Mouse (Mus musculus) heart, postnatal 10 days (tissue): ENCODE results near the gene Bglap. TPM values are rescaled to one million over a fixed set of nuclear protein-coding genes. Genes with fewer than 3 reads are reported as not detected.
A peak's percentile ranks its signal among the peaks of the same experiment; 100 is the strongest.
"Not testable (repeated sequence)": the region's sequence is repeated elsewhere in the genome, so short reads cannot be mapped to it uniquely, and the experiment has no call there.

Source experiments
- DNase-seq, 2 experiments: peaks; one replicate each; pipeline ENCODE4 v3.0.0; 2021
- intact Hi-C: fragments of 180-260 bp; cut with DNase I; formaldehyde crosslinking; loops from one replicate; pipeline ENCODE4 v1.15.1; 2025
- total RNA-seq, 2 experiments: library from RNA; stranded (reverse); gene quantifications; 2 replicates each; pipeline ENCODE4 v1.2.3; 2021

Gene Bglap
- total RNA-seq, 2 experiments from 2014 or later, result not detected

DNA sequence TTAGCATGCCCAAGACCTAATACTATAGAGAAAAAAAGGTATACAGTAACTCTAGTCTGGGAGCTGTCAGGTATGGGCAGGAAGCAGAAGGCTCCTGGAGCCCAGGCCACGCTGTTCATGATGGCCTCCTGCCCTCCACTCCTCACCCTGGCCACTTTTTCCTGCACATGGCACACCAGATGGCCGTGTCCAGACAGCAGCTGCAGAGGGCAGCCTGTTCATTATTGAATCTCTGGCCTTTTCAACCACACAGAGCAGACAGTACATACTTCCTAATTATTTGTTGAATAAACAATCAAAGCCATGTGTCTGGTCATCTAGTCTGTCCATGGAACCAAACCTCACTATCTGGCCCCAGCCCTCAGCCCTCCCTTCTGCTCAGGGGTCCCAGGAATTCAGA lies 14.4 kb upstream of the Bglap start:
- no peak for DNase-seq
- intact Hi-C loops, result no loop called here

DNA sequence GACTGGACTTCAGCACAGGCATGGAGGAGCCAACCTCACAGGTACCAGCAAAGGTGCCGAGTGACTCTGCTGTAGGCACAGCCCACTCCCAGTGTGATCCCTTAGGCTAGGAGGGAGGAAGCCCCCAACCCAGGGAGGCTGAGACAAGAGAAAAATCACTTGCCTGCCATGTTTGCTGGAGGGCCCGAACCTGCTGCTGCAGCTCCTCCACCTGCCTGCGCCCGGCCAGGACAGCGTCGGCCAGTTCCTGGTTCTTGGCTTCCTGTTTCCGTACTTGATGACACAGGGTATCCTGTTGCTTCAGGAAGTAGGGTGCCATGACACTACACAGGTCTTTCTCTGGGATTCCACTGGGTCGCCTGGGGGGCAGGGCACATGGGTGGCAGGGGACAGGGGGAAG lies 11.5 kb upstream of the Bglap start:
- intact Hi-C loops, result no loop called here
- no peak for DNase-seq

GRCm38 (mm10) chr3:88395288-88395687 lies 11.0 kb upstream of the Bglap start:
- intact Hi-C loops, result no loop called here
- no peak for DNase-seq

DNA sequence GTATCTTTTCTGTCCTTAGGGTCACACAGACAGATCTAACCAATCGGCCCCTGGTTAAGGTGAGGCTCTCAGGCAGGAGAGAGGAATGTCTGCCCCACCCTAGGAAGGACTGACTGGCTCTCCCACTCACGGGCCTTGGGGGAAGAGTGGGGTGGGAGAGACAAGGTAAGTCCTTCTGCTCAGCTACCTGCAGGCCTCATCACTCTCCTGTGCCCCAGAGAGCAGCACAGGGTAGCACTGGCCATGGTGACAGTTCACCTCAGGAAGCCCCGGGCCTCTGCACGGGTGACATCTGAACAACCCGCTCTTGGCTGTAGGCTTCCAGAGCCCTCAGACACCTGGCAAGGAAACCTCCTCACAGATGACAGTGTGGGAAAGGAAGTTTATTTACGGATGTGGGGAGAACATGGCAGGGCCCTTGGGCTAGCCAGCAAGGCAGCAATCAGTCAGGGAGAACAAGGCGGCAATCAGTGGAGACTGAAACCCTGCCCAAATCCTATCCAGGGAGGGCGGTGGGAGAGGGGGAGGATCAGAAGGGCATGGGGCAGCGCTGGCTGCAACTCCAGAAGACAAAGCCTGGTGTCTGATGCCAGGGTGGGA lies 9.6 kb upstream of the Bglap start:
- intact Hi-C loops, result no loop called here
- DNase-seq, result no peak

- DNase-seq, intact Hi-C loops: not testable (repeated sequence)
These were observed 1.9 kb downstream of the Bglap start for GRCm38 (mm10) chr3:88382383-88382782.

GRCm38 (mm10) chr3:88381389-88382315 lies 2.6 kb downstream of the Bglap start:
- intact Hi-C loops, DNase-seq: not testable (repeated sequence)

- intact Hi-C loops, result not testable (repeated sequence)
These were observed 5.7 kb downstream of the Bglap start, which contains the start of gene Bglap2 for GRCm38 (mm10) chr3:88378599-88378998. Bglap2 (minus strand) TSS chr3:88378699.

DNA sequence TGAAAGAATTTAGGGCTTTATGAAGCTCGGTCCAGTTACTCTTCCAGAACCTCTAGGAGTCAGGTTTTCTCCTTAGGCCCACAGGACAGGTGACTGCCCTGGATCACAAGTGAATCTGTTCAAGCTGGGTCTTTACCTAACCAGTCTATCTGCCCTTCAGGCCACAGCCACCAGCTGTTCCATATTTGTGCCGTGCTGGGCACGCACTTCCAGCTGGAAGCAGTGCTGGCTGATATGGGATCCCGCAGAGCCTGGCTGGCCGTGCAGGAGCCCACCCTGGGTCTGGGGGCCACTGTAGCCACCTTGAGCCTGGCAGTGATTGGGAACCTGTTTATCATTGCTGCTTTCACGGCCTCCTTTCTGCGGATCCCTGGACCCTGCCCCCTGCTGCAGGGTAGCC lies 7.6 kb downstream of the Bglap start:
- DNase-seq, intact Hi-C loops: not testable (repeated sequence)

More at GRCm38 (mm10) chr3:88378599-88378998, 5.7 kb downstream of the Bglap start, which contains the start of gene Bglap2:
- not testable (repeated sequence) for DNase-seq

- intact Hi-C loops, DNase-seq: not testable (repeated sequence)
These were observed 8.3 kb downstream of the Bglap start for GRCm38 (mm10) chr3:88375750-88376626.

DNA sequence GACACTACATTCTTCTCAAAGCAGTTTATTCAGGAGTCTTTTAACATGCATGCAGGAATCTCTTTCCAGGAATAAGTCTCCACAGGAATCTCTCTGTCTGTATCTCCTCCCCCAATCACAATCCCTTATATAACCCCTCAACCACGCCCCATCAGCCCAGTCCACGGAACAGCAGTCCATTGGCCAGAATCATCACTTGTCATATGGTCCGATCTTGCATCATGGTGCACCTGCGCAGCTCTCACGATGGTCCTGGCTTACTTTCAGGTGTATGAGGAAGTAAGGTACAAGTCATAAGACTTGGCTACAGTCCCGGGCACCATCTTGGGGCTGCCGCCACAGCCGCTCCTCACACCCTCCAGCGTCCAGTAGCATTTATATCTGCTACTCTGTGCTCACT lies 11.6 kb downstream of the Bglap start, which contains the start of gene Bglap3:
Gene Bglap3, minus strand, starts transcription at position 101 of the 400 bp plus-strand sequence.
- intact Hi-C loops, DNase-seq: not testable (repeated sequence)

DNA sequence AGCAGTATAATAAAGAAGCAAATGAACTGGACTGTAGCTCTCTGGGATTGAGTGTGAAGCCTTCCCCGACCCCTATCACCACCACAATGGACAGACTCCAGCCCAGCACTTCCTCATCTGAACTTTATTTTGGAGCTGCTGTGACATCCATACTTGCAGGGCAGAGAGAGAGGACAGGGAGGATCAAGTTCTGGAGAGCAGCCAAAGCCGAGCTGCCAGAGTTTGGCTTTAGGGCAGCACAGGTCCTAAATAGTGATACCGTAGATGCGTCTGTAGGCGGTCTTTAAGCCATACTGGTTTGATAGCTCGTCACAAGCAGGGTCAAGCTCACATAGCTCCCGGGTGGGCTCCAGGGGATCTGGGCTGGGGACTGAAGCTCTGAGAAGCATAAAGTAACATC lies 15.8 kb downstream of the Bglap start:
- DNase-seq, intact Hi-C loops: not testable (repeated sequence)

GRCm38 (mm10) chr3:88367517-88367916 lies 16.7 kb downstream of the Bglap start:
- intact Hi-C loops, DNase-seq: not testable (repeated sequence)

DNA sequence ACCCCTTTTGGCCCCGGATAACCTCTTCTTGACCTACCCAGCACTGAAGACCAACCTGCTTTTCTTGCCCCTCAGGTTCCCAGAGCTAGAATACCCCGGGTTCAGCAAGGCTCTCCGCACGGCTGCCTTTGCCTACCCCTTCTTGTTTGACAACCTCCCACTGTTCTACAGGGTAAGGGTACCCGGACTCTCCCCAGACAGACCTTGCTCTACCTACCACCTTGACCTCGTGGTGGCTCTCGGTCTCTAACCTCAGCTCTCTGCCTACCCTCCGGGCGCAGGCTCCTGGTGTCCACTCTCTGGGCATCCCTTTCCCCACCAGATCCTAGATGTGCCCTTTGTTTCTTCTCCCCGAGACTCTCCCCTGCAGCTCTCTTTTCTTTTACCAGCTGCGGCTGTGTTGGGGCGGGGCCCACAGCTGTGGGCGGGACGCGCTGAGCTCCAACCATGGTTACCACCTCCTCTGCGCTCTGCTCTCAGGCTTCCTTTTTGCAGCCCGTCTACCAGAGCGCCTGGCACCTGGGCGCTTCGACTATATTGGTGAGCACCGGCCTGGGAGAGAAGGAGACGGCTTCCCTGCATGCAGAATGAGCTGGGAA lies 17.3 kb downstream of the Bglap start:
- intact Hi-C loops, result not testable (repeated sequence)

GRCm38 (mm10) chr3:88365705-88366361 lies 18.4 kb downstream of the Bglap start:
- intact Hi-C loops, result no loop called here
- no peak for DNase-seq

More for the DNA sequence above, 17.3 kb downstream of the Bglap start:
- peak; percentile 44 to 55 for DNase-seq

GRCm38 (mm10) chr3:88364337-88364736 lies 19.9 kb downstream of the Bglap start, which contains the start of gene Paqr6:
Paqr6 (plus strand) TSS chr3:88364584.
- peak; percentile 68 to 78 for DNase-seq
- intact Hi-C loops, result no loop called here

DNA sequence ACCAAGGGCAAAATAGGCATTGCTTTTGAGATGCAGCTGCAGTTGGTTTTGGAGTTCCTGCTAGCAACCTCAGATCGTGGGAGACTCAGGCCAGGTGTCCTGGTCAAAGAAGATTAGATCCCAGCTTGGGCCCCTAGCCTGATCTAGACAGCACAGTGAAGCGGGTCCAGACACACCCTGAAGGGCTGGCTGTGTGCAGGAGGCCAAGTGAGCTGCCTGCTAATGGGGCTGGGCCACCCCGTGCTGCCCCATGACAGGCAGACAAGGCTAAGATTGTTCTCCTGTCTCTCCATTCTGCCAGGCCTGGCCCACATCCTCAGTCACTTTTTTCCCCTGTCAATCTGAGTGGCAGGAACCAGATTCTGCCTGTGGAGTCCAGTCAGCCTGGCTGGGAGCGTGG lies 20.6 kb downstream of the Bglap start:
- no peak for DNase-seq
- intact Hi-C loops, result no loop called here

- DNase-seq, result no peak
- intact Hi-C loops, result no loop called here
These were observed 22.5 kb downstream of the Bglap start for GRCm38 (mm10) chr3:88361612-88362313.

- intact Hi-C loops, result no loop called here
- no peak for DNase-seq
These were observed 23.2 kb downstream of the Bglap start for GRCm38 (mm10) chr3:88361096-88361495.

GRCm38 (mm10) chr3:88359989-88360388 lies 24.3 kb downstream of the Bglap start:
- DNase-seq, result no peak
- intact Hi-C loops, result no loop called here
